Mouse (Mus musculus) limb, embryonic 15.5 days (tissue): Measurements from ENCODE around the gene Tmem217. TPM values are rescaled to one million over a fixed set of nuclear protein-coding genes. Genes with fewer than 3 reads are reported as not detected.
"Not testable (repeated sequence)": the region's sequence is repeated elsewhere in the genome, so short reads cannot be mapped to it uniquely, and the experiment has no call there.

Source experiments
- ATAC-seq: fragments of 200-750 bp; cut with Nextera tagmentation; 2 replicates; pipeline ENCODE4 v1.8.0; 2017; ENCODE audit warnings: low read depth, moderate TSS enrichment; ENCODE audit not compliant: insufficient number of reproducible peaks, low FRiP score, low TSS enrichment
- H3K27ac ChIP-seq: fragments of 300-500 bp; sonication (generic); 2 replicates; pipeline ENCODE4 v1.5.1; 2015; ENCODE audit warnings: moderate library complexity, mild to moderate bottlenecking, inconsistent platforms
- H3K27me3 ChIP-seq: fragments of 300-500 bp; sonication (generic); 2 replicates; pipeline ENCODE4 v1.6.1; 2015; ENCODE audit warnings: inconsistent platforms
- H3K36me3 ChIP-seq: fragments of 300-500 bp; sonication (generic); 2 replicates; pipeline ENCODE4 v1.6.1; 2015; ENCODE audit warnings: inconsistent platforms
- H3K4me1 ChIP-seq: fragments of 300-500 bp; sonication (generic); 2 replicates; pipeline ENCODE4 v1.6.1; 2015; ENCODE audit warnings: inconsistent platforms
- H3K4me2 ChIP-seq: fragments of 300-500 bp; sonication (generic); 2 replicates; pipeline ENCODE4 v1.6.1; 2015; ENCODE audit warnings: mild to moderate bottlenecking, inconsistent platforms
- H3K4me3 ChIP-seq: fragments of 300-500 bp; sonication (generic); 2 replicates; pipeline ENCODE4 v1.5.1; 2015; ENCODE audit warnings: mild to moderate bottlenecking, inconsistent platforms
- H3K9ac ChIP-seq: fragments of 300-500 bp; sonication (generic); 2 replicates; pipeline ENCODE4 v1.6.1; 2015; ENCODE audit warnings: inconsistent platforms
- H3K9me3 ChIP-seq: fragments of 300-500 bp; sonication (generic); 2 replicates; pipeline ENCODE4 v1.6.1; 2016; ENCODE audit warnings: inconsistent platforms
- WGBS: fragments of 180-500 bp; shearing (Covaris S2); methylation state at CpG from one replicate; pipeline ENCODE4 v1.1.7; 2015; 5-methylcytosine and 5-hydroxymethylcytosine counted together
- polyA plus RNA-seq: library from polyadenylated mRNA; unstranded; fragments of >200 nt; fragmentation: Nextera tagmentation; extraction: Ambion mirVana; gene quantifications from 2 replicates; pipeline ENCODE4 v1.2.1, GENCODE M21; 2015

Tmem217 gene
- polyA plus RNA-seq, 1 experiment from 2014 or later: 1.1 TPM

GRCm38 (mm10) chr17:29518665-29519064, 33.5 kb downstream of the Tmem217 start:
- not testable (repeated sequence) for H3K27ac ChIP-seq, H3K9me3 ChIP-seq, H3K36me3 ChIP-seq, H3K27me3 ChIP-seq, H3K9ac ChIP-seq, H3K4me1 ChIP-seq, ATAC-seq, H3K4me2 ChIP-seq, H3K4me3 ChIP-seq
- WGBS: 83% methylated on average over 5 of the region's 5 CpGs

DNA sequence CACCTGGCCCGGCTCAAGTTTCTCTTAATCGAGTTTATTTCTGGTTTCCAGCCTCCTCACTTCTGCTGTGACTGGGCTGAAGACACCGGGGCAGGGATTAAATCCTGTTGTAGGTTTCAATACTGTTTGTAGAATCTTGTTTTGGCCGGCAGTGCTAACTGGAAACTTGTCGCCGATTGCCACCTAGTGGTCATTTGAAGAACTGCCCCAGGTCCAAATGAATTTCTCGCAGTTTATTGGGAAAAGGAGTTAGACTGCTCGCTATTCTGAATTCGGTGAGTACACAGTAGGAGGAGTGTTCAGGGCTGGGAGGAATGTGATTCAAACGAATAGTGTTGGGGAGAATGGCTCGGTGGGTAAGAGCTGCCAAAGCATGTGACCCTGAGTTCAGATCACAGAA, 37.8 kb downstream of the Tmem217 start:
- Histone ChIP-seq H3K4me2 (no peak overlapping the region), H3K27ac (no peak overlapping the region), H3K9ac (no peak overlapping the region), H3K36me3 (no peaks in the 10 kb centered on the region), H3K4me3 (no peak overlapping the region), H3K9me3 (no peaks in the 10 kb centered on the region), H3K4me1 (peaks cover 3% of the 10 kb centered on the region; the same call in 1 of the 2 replicates), H3K27me3 (no peaks in the 10 kb centered on the region)
- ATAC-seq: no peak
- under 1% methylated on average over 11 of the region's 11 CpGs for WGBS

DNA sequence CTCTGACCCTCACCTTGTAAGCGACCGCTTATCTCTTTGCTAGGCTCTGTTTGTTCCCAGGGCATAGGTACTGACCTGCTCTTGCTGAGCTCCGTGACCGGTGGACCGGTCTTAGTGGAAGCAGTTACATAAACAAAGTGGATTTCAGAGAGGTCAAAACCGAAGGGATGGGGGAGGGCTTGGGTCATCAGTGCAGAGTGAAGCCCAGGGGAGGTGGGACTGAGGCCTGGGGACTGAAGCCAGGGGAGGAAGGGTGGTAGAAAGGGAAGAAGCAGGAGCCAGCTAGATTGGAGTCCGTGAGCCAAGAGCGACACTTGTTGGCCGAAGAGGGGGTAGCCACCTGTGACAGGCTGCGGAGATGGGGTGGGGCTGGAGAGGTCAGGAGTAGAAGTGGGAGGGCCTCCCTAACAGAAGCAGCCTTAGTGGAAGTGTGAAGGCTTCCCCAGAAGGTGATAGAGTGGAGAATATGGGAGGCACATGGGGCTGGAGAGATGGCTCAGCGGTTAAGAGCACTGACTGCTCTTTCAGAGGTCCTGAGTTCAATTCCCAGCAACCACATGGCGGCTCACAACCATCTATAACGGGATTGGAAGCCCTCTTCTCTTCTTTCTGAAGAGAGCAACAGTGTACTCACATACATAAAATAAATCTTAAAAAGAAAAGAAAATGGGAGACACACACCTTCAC, 39.0 kb downstream of the Tmem217 start:
- ATAC-seq: no peak
- H3K4me1 ChIP-seq: peaks cover 3% of the 10 kb centered on the region; the same call in 1 of the 2 replicates
- no peak overlapping the region for H3K4me3 ChIP-seq
- no peaks in the 10 kb centered on the region for H3K27me3 ChIP-seq
- WGBS: 35% methylated on average over 13 of the region's 13 CpGs
- H3K9ac ChIP-seq: no peak overlapping the region
- no peak overlapping the region for H3K27ac ChIP-seq
- H3K9me3 ChIP-seq: no peaks in the 10 kb centered on the region
- H3K4me2 ChIP-seq: no peak overlapping the region
- H3K36me3 ChIP-seq: no peaks in the 10 kb centered on the region

DNA sequence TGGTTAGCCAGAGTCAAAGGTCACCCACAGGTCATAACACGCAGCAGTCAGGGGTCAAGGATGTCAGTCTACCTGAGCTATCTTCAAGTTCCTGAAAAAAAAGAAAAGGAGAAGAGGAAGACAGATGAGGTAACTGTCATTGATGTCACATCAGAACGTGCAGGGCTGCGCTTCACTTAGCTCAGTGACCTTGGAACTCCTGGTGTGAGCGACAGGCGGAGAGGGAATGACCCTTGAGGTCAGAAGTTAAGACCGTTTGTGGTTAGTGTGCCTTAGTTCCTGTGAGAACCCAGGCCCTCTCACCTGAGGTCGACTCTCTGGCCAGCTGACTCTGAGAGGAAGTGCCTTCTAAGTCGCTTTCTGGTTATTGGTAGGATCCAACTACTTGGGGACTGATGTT, 41.5 kb downstream of the Tmem217 start:
- Histone ChIP-seq H3K4me1 (peaks cover 3% of the 10 kb centered on the region; the same call in 1 of the 2 replicates), H3K4me3 (no peak overlapping the region), H3K9me3 (no peaks in the 10 kb centered on the region), H3K27me3 (no peaks in the 10 kb centered on the region), H3K4me2 (no peak overlapping the region), H3K27ac (no peak overlapping the region), H3K36me3 (no peaks in the 10 kb centered on the region), H3K9ac (no peak overlapping the region)
- 58% methylated on average over 8 of the region's 8 CpGs for WGBS
- ATAC-seq: no peak

- ATAC-seq: no peak
- Histone ChIP-seq H3K27ac (no peak overlapping the region), H3K9me3 (no peaks in the 10 kb centered on the region), H3K4me1 (peaks cover 3% of the 10 kb centered on the region; the same call in 1 of the 2 replicates), H3K9ac (no peak overlapping the region), H3K36me3 (no peaks in the 10 kb centered on the region), H3K4me2 (no peak overlapping the region), H3K4me3 (no peak overlapping the region), H3K27me3 (no peaks in the 10 kb centered on the region)
- 67% methylated on average over 12 of the region's 12 CpGs for WGBS
Measured at GRCm38 (mm10) chr17:29508927-29509608, 43.1 kb downstream of the Tmem217 start.

DNA sequence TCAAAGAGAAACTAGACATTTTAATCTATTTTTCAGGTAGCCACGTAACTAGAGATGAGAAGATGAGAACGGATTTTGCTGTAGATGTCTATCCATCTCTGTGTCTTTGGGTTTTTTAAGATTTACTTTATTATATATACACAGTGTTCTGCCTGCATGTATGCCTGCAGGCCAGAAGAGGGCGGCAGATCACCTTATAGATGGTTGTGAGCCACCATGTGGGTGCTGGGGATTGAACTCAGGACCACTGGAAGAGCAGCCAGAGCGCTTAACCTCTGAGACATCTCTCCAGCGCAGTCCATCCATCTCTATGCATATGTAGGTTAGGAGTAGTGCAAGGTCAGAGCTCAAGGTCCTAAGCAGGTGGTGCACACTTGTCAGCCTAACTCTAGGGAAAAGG, 48.5 kb downstream of the Tmem217 start:
- H3K36me3 ChIP-seq: no peaks in the 10 kb centered on the region
- H3K4me3 ChIP-seq: no peak overlapping the region
- no peak for ATAC-seq
- H3K9ac ChIP-seq: no peak overlapping the region
- no peak overlapping the region for H3K4me2 ChIP-seq
- WGBS: 72% methylated on average over 5 of the region's 5 CpGs
- no peak overlapping the region for H3K27ac ChIP-seq
- H3K27me3 ChIP-seq: no peaks in the 10 kb centered on the region
- H3K9me3 ChIP-seq: no peaks in the 10 kb centered on the region
- H3K4me1 ChIP-seq: peaks cover 7% of the 10 kb centered on the region; the same call in 1 of the 2 replicates

GRCm38 (mm10) chr17:29502669-29503665, 49.2 kb downstream of the Tmem217 start:
- Histone ChIP-seq H3K27ac (0 out of 2 replicates have a peak overlapping the region, but pooled peaks have one; percentile 38), H3K9me3 (no peaks in the 10 kb centered on the region), H3K4me2 (peak overlapping the region; percentile 40), H3K36me3 (no peaks in the 10 kb centered on the region), H3K4me3 (peak overlapping the region; percentile 19), H3K27me3 (no peaks in the 10 kb centered on the region), H3K9ac (no peak overlapping the region), H3K4me1 (peaks cover 8% of the 10 kb centered on the region)
- no peak for ATAC-seq
- 15% methylated on average over 32 of the region's 32 CpGs for whole genome bisulfite sequencing

DNA sequence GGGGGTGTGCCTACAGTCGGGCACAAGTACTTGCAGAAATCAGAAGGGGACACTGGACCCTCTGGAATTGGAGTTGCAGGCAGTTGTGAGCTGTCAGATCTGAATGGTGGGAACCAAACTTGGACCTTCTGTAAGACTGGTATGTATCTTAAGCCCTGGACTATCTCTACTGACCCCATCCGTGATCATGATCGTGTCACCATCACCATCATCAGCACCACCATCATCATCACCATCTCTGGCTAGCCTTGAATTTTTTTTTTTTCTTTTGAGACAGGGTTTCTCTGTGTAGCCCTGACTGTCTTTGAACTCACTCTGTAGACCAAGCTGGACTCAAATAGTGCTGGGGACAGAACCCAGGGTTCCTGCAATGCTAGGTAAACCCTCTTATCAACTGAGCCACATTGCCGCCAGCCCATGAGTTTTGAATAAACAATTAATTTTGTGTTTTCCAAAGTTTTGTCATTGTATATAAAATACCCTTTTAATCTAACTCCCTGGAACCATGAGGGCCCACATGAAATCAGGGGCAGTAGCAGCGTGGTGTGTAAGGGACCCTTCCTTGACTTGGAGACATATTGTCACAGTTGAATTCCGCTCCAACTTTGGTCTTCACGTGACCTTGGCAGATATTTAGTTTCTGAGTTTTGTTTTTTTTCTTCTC, 50.0 kb downstream of the Tmem217 start:
- Histone ChIP-seq H3K4me3 (no peak overlapping the region), H3K36me3 (no peaks in the 10 kb centered on the region), H3K27ac (no peak overlapping the region), H3K9me3 (no peaks in the 10 kb centered on the region), H3K9ac (no peak overlapping the region), H3K27me3 (no peaks in the 10 kb centered on the region), H3K4me1 (peaks cover 10% of the 10 kb centered on the region), H3K4me2 (no peak overlapping the region)
- 78% methylated on average over 7 of the region's 7 CpGs for WGBS
- no peak for ATAC-seq

DNA sequence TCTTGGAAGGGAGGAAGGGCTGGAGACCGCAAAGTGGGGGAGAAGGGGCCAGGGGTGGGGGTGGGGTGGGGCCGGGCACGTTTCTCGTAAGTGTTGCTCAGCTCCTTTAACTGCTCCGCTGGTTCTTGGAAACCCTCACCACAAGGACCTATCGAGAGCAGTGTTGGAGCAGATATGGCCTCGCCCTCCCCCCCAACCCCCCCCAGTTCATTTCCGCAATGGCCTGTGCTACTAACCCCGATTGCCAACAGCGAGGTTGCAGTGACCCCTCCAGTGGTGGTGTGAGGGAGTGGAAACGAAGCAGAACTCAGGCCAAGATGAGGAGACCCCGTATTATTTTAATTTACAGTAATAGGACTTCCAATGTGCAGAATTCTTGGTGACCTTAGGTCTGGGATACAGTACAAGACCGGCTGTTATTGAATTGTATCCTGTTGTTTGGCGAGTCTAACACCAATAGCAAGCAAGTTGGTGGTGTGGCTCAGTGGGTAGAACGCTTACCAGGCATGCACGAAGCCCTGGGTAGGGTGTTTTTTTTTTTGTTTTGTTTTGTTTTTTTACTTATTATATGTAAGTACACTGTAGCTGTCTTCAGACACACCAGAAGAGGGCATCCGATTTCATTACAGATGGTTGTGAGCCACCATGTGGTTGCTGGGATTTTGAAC, 51.2 kb downstream of the Tmem217 start:
- H3K9me3 ChIP-seq: no peaks in the 10 kb centered on the region

DNA sequence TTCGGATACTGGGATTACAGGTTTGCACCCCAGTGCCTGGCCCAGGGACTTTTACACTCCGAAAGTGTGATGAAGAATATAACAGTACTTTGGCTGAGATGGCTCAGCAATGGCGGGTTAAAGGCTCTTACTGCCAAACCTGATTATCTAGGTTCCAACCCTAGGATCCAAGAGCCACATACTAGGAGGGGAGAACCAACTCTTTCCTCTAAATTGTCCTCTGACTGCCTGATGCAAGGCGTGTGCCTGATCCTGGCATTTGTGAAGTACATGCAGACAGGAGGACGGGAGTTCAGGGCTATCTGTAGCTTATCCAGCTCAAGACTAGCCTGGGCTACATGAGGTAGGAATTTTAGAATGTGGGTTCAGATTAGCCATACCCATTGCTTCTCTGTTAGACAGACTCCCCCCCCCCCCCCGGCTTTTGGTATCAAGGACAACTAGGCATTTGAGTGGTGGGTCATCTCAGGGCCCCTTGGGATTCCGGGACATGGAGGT, 51.9 kb downstream of the Tmem217 start:
- Histone ChIP-seq H3K27me3 (no peaks in the 10 kb centered on the region), H3K9ac (no peak overlapping the region), H3K27ac (no peak overlapping the region), H3K36me3 (no peaks in the 10 kb centered on the region), H3K4me1 (peaks cover 10% of the 10 kb centered on the region), H3K4me2 (no peak overlapping the region), H3K4me3 (no peak overlapping the region), H3K9me3 (no peaks in the 10 kb centered on the region)
- 73% methylated on average over 7 of the region's 7 CpGs for WGBS
- ATAC-seq: no peak

More for the DNA sequence above, 51.2 kb downstream of the Tmem217 start:
- Histone ChIP-seq H3K27ac (no peak overlapping the region), H3K27me3 (no peaks in the 10 kb centered on the region), H3K36me3 (no peaks in the 10 kb centered on the region), H3K4me2 (no peak overlapping the region), H3K4me1 (peaks cover 10% of the 10 kb centered on the region), H3K4me3 (no peak overlapping the region), H3K9ac (no peak overlapping the region)
- WGBS: 69% methylated on average over 17 of the region's 17 CpGs
- no peak for ATAC-seq

DNA sequence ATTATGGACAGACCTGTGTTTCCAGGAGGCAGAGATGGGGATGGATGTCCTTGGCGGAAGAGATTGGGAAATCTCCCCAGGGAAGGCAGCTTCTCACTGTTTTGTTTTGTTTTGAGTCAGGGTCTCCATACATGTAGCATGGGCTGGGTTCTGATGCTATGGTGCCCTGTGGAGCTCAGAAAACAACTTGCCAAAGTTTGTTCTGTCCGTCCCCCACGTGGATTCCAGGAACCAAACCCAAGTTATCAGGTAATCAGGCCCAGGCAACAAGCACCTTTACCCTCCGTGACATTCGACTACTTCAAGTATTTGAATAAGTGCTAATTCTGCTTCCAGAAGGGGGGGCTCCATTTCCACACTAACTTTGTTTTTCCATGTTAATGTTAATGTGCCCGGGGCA, 52.7 kb downstream of the Tmem217 start:
- Histone ChIP-seq H3K4me1 (peaks cover 13% of the 10 kb centered on the region), H3K9ac (no peak overlapping the region), H3K4me2 (no peak overlapping the region), H3K27ac (no peak overlapping the region), H3K9me3 (no peaks in the 10 kb centered on the region), H3K4me3 (no peak overlapping the region), H3K27me3 (no peaks in the 10 kb centered on the region), H3K36me3 (peaks cover 2% of the 10 kb centered on the region)
- 78% methylated on average over 6 of the region's 6 CpGs for WGBS
- no peak for ATAC-seq
